Mouse (Mus musculus) olfactory bulb, adult 2 months (tissue): ENCODE results near the gene Tor3a.

Source experiments
- CTCF ChIP-seq: fragments of 200-500 bp; IDR thresholded peaks from 2 replicates; pipeline ENCODE4 v1.5.1; 2012; ENCODE audit warnings: low read depth, mild to moderate bottlenecking, low read length, moderate library complexity; ENCODE audit not compliant: insufficient read depth
- POLR2A ChIP-seq: fragments of 200-500 bp; IDR thresholded peaks from 2 replicates; pipeline ENCODE4 v1.6.1; 2012; ENCODE audit warnings: mild to moderate bottlenecking, low read depth, low read length, moderate library complexity; ENCODE audit not compliant: insufficient read depth

DNA sequence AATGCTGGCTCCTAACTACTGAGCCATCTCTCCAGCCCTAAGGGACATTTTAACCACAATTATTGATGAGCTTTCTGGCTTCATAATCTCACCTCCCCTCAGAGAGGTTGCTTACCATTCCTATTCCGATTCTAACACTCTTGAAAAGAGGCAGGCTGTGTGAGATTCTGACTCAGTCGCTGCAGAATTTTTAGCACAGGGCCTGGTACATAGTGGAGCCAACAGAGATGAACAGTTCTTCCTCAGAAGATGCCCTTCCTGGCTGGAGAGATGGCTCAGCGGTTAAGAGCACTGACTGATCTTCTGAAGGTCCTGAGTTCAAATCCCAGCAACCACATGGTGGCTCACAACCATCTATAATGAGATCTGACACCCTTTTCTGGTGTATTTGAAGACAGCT lies 2.2 kb downstream of the Tor3a start:
- TF ChIP-seq CTCF (no peak), POLR2A (no peak)
